9 mouse cellular contexts compared by ENCODE assay signal in genomic region chr5:121815067-121815466, GRCm38 (mm10). TPM values are rescaled to one million over a fixed set of nuclear protein-coding genes. Genes with fewer than 3 reads are reported as not detected.
DNase-seq lines count a peak whose midpoint lies in the region; ATAC-seq and TF ChIP-seq lines count a peak whose summit lies in the region.
"Had no signal": no experiment of that assay in that cellular context is flagged by ENCODE, and none has a peak within 500 bp of the region (broad histone marks: within the 10 kb centered on the region; RNA-seq: fewer than 3 reads in every experiment).

No protein-coding gene starts in this region.

- ATAC-seq in erythroblast, adult 5-6 weeks (replicated peaks; ENCODE audit: low FRiP score, poor library complexity, severe bottlenecking), result no peak

- H3K4me3 ChIP-seq in cerebellum, adult 2 months (replicated peaks; ENCODE audit: insufficient read depth, low read depth, low read length), result no peak overlapping the region

- peak; percentile 51 to 69 for DNase-seq in left cerebral cortex, adult 18-20 months (ENCODE audit: low spot score in 2 of 2)
- no peak for DNase-seq in left cerebral cortex, adult 8-10 months (ENCODE audit: low spot score in 2 of 2)
- DNase-seq in MEL-GATA-1-ER (ENCODE audit: extremely low read depth, low read depth), result peak; percentile 26
- DNase-seq in cerebellum, adult 2 months, result peak; percentile 73 to 79
- peak; percentile 65 to 73 for DNase-seq in heart, postnatal 36 days
- DNase-seq in layer of hippocampus, adult 9-11 months, result peak; percentile 78
- DNase-seq in naive thymus-derived CD4-positive, alpha-beta T cell, adult 2 months (ENCODE audit: low read depth), result peak; percentile 59

- peak; percentile 69 for TF ChIP-seq CTCF in cerebellum, adult 2 months (IDR thresholded peaks at IDR 0.05; ENCODE audit: borderline replicate concordance, insufficient read depth, low read depth, low read length)

- peaks cover 34% of the 10 kb centered on the region for H3K4me1 ChIP-seq in cerebellum, adult 2 months (ENCODE audit: control insufficient read depth, insufficient read depth, low read length)

- no peaks in the 10 kb centered on the region for H3K27me3 ChIP-seq in cerebellum, adult 2 months (ENCODE audit: control insufficient read depth, insufficient read depth, low read length)

- TF ChIP-seq POLR2A in cerebellum, adult 2 months (IDR thresholded peaks at IDR 0.05; ENCODE audit: borderline replicate concordance, insufficient read depth, low read length), result no peak

- no peak overlapping the region for H3K27ac ChIP-seq in cerebellum, adult 2 months (ENCODE audit: insufficient read depth, low read length)
- H3K27ac ChIP-seq: macrophage had no signal

- 46% methylated on average over 3 of the region's 3 CpGs for WGBS in cerebellum, adult 2 months

- intact Hi-C loops in heart, postnatal 36 days (cut with DNase I), result no loop called here

RNA-seq across cellular contexts. Expression of gene Sh2b3, which starts 22.4 kb away (rescaled TPM):
- 10 to 100 TPM; 24.3 to 26.4 TPM for total RNA-seq in left cerebral cortex, adult 18-20 months (2021)
- total RNA-seq in left cerebral cortex, adult 8-10 months (2022), result 10 to 100 TPM; 17.9 to 22.1 (median 19.9) TPM
- polyA plus RNA-seq in cerebellum, adult 2 months (2012; rRNA removed), result 30.8 and 31.7 TPM in 2 replicates
- total RNA-seq in heart, postnatal 36 days (2021), result 10 to 100 TPM; 23.8 to 28.1 TPM
- 9.0 and 18.1 TPM in 2 replicates for total RNA-seq in erythroblast, adult 5-6 weeks (2015; ENCODE audit: low replicate concordance)
- total RNA-seq in erythroblast, adult 5-6 weeks (2017; ENCODE audit: low replicate concordance), result 5.5 and 6.0 TPM in 2 replicates

RNA-seq across cellular contexts. Expression of gene Pheta1, which starts 33.7 kb away (rescaled TPM):
- total RNA-seq in left cerebral cortex, adult 18-20 months (2021), result 10 to 100 TPM in 1 of 2 experiments, 1 to 10 TPM in 1; 9.8 to 10.1 TPM
- total RNA-seq in left cerebral cortex, adult 8-10 months (2022), result 10 to 100 TPM in 2 of 4 experiments, 1 to 10 TPM in 2; 9.3 to 11.0 (median 9.7) TPM
- polyA plus RNA-seq in cerebellum, adult 2 months (2012; rRNA removed), result 17.6 and 19.0 TPM in 2 replicates
- 10 to 100 TPM; 11.6 to 12.6 TPM for total RNA-seq in heart, postnatal 36 days (2021)
- 0.19 and 0.84 TPM in 2 replicates for total RNA-seq in erythroblast, adult 5-6 weeks (2015; ENCODE audit: low replicate concordance)
- 0.70 TPM in 1 of 2 replicates, not detected in the other for total RNA-seq in erythroblast, adult 5-6 weeks (2017; ENCODE audit: low replicate concordance)

Comparison
In these comparisons a context has a peak if more than half of its experiments do, and no peak if none do; other contexts are left out.
1. DNase-seq: peak in left cerebral cortex, adult 18-20 months (2 of 2), MEL-GATA-1-ER (single experiment), cerebellum, adult 2 months (2 of 2), heart, postnatal 36 days (2 of 2), layer of hippocampus, adult 9-11 months (single experiment) and naive thymus-derived CD4-positive, alpha-beta T cell, adult 2 months (single experiment); none in left cerebral cortex, adult 8-10 months (0 of 2).
2. RNA of gene Pheta1, which starts 33.7 kb away (total RNA-seq): 11.6 to 12.6 TPM in heart, postnatal 36 days, 9.3 to 11.0 TPM in left cerebral cortex, adult 8-10 months and 9.8 to 10.1 TPM in left cerebral cortex, adult 18-20 months; 0.19 to 0.84 TPM in erythroblast, adult 5-6 weeks; every median in the first group is over 4 times any median in the second.